Mouse (Mus musculus): Measurements from ENCODE around the gene Gm4131. TPM values are rescaled to one million over a fixed set of nuclear protein-coding genes. Genes with fewer than 3 reads are reported as not detected.
A peak's percentile ranks its signal among the peaks of the same experiment; 100 is the strongest.

The Gm4131 gene
- polyA plus RNA-seq, 1 experiment from 2014 or later = not detected

DNA sequence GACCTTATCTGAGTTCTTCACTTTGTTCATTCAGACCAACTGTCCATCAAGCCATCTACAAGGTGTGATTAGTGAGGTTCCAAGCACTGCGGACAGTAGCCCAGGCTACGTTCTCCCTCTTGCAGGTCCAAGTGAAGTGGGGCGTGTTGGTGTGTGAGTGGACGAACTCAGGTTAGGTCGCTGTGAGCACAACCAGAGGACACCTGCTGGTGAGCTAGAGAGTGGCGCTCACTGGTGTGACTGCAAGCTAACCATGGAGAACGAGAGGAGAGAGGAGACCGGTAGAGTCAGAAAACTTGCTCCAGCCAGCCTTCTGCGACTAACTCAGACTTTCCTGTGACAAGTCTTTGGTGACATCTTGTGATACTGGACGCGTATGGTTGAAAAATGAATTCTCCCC, 107.2 kb downstream of the Gm4131 start:
- Histone ChIP-seq H3K4me3 (ENCODE audit: low read depth, low read length) (no peak overlapping the region), H3K27ac (ENCODE audit: low read depth) (no peak overlapping the region), H3K27me3 (ENCODE audit: insufficient read depth, low read length) (no peaks in the 10 kb centered on the region), H3K36me3 (replicated peaks; ENCODE audit: insufficient read depth, low read length) (no peaks in the 10 kb centered on the region), H3K4me1 (ENCODE audit: insufficient read depth) (no peaks in the 10 kb centered on the region), H3K9me3 (ENCODE audit: low read length) (no peaks in the 10 kb centered on the region), H3K4me2 (ENCODE audit: low read depth, low read length) (no peak overlapping the region), H3K9ac (replicated peaks) (no peak overlapping the region)
- TF ChIP-seq CTCF (IDR thresholded peaks at IDR 0.05; ENCODE audit: low read depth) (peak; percentile 42), EP300 (IDR thresholded peaks at IDR 0.05; ENCODE audit: low read depth) (no peak)
- 54% methylated on average over 11 of the region's 11 CpGs for WGBS (ENCODE audit: insufficient replicate concordance)
- DNase-seq (no peak), ATAC-seq (no peak)

DNA sequence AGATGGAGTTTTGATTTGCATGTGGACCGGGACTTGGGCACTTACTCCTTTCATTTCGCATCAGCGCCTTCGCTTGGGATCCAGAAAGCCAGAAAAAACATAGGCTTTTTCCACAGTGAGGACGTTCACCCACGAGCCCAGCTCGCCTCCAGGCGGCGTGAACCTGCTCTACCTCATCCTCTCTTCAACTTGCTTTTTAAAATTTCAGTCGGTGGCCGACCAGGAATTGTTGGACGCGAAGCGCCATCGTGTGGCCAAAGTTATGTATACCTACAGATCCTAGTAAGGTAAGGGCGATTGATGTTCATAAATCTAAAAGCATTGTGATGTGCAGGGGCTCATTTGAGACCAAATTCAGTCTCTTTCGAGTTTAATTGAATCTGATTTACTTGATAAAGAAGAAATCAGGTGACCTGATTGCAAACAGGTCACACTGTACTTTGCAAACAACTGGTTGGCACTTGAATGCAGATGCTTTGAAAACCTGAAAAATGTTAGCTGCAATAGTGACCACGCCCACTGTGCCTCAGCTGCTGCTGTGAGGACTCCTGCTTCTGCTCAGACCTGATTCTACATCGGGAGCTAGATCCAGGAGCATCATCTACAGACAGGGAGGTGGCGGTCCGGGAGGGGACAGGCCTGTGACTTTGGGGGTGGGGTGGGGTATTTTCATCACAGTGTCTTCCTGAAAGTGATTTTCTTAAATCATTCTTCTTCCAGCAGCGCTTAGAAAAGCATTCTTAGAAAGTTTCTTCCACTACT, 109.1 kb downstream of the Gm4131 start:
- TF ChIP-seq EP300 (IDR thresholded peaks at IDR 0.05; ENCODE audit: low read depth) = no peak
- TF ChIP-seq CTCF (IDR thresholded peaks at IDR 0.05; ENCODE audit: low read depth) = peak; percentile 83
- H3K27me3 ChIP-seq (ENCODE audit: insufficient read depth, low read length) = no peaks in the 10 kb centered on the region
- no peak overlapping the region for H3K27ac ChIP-seq (ENCODE audit: low read depth)
- ATAC-seq (peak; percentile 51; the same call in 1 of the 2 replicates), DNase-seq (peak; percentile 84)
- no peaks in the 10 kb centered on the region for H3K9me3 ChIP-seq (ENCODE audit: low read length)
- H3K4me1 ChIP-seq (ENCODE audit: insufficient read depth) = no peaks in the 10 kb centered on the region
- peak overlapping the region; percentile 10; the same call in 1 of the 2 replicates for H3K4me2 ChIP-seq (ENCODE audit: low read depth, low read length)
- no peaks in the 10 kb centered on the region for H3K36me3 ChIP-seq (replicated peaks; ENCODE audit: insufficient read depth, low read length)
- H3K9ac ChIP-seq (replicated peaks) = no peak overlapping the region
- no peak overlapping the region for H3K4me3 ChIP-seq (ENCODE audit: low read depth, low read length)
- WGBS (ENCODE audit: insufficient replicate concordance) = 17% methylated on average over 22 of the region's 22 CpGs

DNA sequence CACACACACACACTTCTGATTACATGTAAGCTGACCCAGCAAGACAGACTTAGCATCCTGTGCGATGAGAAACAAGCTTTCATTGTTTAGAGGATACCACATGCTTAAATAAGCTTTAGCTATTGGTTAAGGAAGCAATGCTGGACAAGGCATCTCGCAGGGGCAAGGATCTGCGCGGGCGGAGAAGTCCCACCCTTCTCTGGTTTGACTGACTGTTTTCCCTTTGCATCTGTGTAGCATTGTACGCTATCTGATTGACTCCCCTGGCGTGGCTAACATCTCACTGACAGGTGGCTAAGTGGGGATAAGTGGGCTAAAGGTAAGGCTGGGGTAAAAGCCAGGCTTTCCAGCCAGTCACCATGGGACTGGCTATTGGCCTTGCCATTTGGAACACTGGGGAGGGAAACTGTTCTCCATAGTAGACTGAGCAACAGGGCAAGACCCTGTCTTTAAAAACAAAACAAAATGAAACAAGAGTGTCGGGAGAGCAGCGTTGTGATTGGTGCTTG, 110.4 kb downstream of the Gm4131 start, which contains the start of gene Gucy1b2:
Gene Gucy1b2, minus strand, starts transcription at position 51 of the 509 bp plus-strand sequence.
- no peaks in the 10 kb centered on the region for H3K4me1 ChIP-seq (ENCODE audit: insufficient read depth)
- H3K9ac ChIP-seq (replicated peaks) = no peak within 1 kb of the TSS
- TF ChIP-seq EP300 (IDR thresholded peaks at IDR 0.05; ENCODE audit: low read depth) = no peak
- DNase-seq (no peak), ATAC-seq (no peak)
- no peaks in the 10 kb centered on the region for H3K27me3 ChIP-seq (ENCODE audit: insufficient read depth, low read length)
- H3K27ac ChIP-seq (ENCODE audit: low read depth) = no peak within 1 kb of the TSS
- no peaks in the 10 kb centered on the region for H3K36me3 ChIP-seq (replicated peaks; ENCODE audit: insufficient read depth, low read length)
- WGBS (ENCODE audit: insufficient replicate concordance) = 68% methylated on average over 9 of the region's 9 CpGs
- H3K4me3 ChIP-seq (ENCODE audit: low read depth, low read length) = no peak within 1 kb of the TSS
- H3K4me2 ChIP-seq (ENCODE audit: low read depth, low read length) = no peak within 1 kb of the TSS
- no peaks in the 10 kb centered on the region for H3K9me3 ChIP-seq (ENCODE audit: low read length)

DNA sequence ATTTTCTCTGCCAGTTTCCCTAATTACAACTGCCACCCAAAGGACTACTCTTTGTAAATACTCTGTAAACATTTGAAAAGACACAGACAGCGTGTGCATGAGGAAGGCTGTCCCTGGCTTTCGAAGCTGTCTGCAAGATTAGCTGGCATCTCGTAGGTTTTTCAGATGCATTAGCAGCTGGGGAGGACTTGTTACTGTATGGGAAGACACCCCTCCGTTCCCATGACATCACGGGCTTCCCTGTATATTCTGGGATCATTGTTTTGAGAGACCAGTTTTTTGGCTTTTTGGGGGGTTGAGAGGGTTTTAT, 111.2 kb downstream of the Gm4131 start:
- Histone ChIP-seq H3K4me1 (ENCODE audit: insufficient read depth) (no peaks in the 10 kb centered on the region), H3K27ac (ENCODE audit: low read depth) (no peak overlapping the region), H3K9ac (replicated peaks) (no peak overlapping the region), H3K27me3 (ENCODE audit: insufficient read depth, low read length) (no peaks in the 10 kb centered on the region), H3K36me3 (replicated peaks; ENCODE audit: insufficient read depth, low read length) (no peaks in the 10 kb centered on the region), H3K9me3 (ENCODE audit: low read length) (no peaks in the 10 kb centered on the region), H3K4me3 (ENCODE audit: low read depth, low read length) (no peak overlapping the region), H3K4me2 (ENCODE audit: low read depth, low read length) (no peak overlapping the region)
- DNase-seq = no peak
- WGBS (ENCODE audit: insufficient replicate concordance) = 72% methylated on average over 5 of the region's 5 CpGs
- ATAC-seq = no peak
- TF ChIP-seq EP300 (IDR thresholded peaks at IDR 0.05; ENCODE audit: low read depth) (no peak), CTCF (IDR thresholded peaks at IDR 0.05; ENCODE audit: low read depth) (no peak)

DNA sequence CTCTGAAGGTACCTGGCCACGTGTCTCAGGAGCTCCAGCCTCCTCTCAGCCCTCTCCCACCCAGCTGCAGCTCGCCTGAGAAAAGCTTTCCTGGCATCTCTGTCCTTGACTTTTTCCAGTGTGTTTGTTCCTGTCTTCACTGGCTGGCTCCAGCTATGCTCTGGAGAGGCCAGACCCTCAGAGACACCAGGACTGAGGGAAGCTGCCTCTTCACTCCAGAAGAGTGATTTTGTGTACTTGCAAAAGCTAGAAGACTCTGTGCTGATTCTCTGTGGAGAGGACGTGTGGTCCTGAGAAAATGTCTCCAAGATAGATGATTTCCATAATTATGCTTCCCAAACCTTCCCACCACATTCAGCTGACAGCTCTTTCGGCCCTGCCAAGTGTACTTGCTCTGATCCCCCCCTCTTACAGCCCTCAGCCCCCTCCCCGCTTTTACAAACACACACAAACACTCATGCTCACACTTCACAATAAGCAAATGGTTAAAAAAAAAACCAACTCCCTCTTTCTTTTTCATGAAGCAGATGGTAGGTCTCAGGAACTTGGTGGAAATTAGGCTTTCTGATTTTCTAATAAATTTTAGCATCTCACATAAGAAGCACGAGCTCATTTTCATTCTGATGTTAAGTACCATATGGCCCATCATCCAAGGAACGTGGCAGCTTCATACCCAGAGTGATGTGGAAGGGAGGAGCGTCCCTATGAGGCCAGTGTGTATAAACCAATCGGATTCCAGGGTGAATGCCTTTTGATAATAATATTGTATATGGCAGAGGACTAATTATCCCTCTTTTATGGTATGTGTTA, 111.8 kb downstream of the Gm4131 start:
- whole genome bisulfite sequencing (ENCODE audit: insufficient replicate concordance) = 48% methylated on average over 9 of the region's 9 CpGs
- Histone ChIP-seq H3K4me3 (ENCODE audit: low read depth, low read length) (no peak overlapping the region), H3K36me3 (replicated peaks; ENCODE audit: insufficient read depth, low read length) (no peaks in the 10 kb centered on the region), H3K9ac (replicated peaks) (no peak overlapping the region), H3K27ac (ENCODE audit: low read depth) (no peak overlapping the region), H3K9me3 (ENCODE audit: low read length) (no peaks in the 10 kb centered on the region), H3K27me3 (ENCODE audit: insufficient read depth, low read length) (no peaks in the 10 kb centered on the region), H3K4me1 (ENCODE audit: insufficient read depth) (no peaks in the 10 kb centered on the region), H3K4me2 (ENCODE audit: low read depth, low read length) (no peak overlapping the region)
- no peak for ATAC-seq
- no peak for DNase-seq
- TF ChIP-seq CTCF (IDR thresholded peaks at IDR 0.05; ENCODE audit: low read depth) = no peak

DNA sequence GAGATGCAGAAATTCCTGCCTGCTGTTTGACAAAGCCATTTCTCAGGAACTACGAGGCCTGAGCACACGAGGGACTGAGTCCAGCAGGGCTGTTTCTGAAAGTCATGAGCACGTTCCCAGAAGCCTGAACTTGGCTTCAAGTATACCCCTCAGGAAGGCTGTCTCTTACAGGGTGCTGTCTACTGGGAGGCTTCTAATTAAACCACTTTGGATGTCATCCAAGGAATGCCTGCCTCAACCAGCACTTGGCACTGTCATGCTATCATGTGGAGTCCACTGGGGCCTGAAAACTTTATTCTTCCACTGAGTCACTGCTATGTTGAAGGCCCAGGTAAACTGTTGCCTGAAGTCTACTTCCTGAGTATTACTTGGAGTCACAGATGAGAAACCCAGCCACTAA, 112.6 kb downstream of the Gm4131 start:
- Histone ChIP-seq H3K27me3 (ENCODE audit: insufficient read depth, low read length) (no peaks in the 10 kb centered on the region), H3K27ac (ENCODE audit: low read depth) (no peak overlapping the region), H3K9me3 (ENCODE audit: low read length) (no peaks in the 10 kb centered on the region), H3K4me3 (ENCODE audit: low read depth, low read length) (no peak overlapping the region), H3K36me3 (replicated peaks; ENCODE audit: insufficient read depth, low read length) (no peaks in the 10 kb centered on the region), H3K9ac (replicated peaks) (no peak overlapping the region), H3K4me1 (ENCODE audit: insufficient read depth) (no peaks in the 10 kb centered on the region), H3K4me2 (ENCODE audit: low read depth, low read length) (no peak overlapping the region)
- DNase-seq (no peak), ATAC-seq (no peak)
- 72% methylated on average over 3 of the region's 3 CpGs for WGBS (ENCODE audit: insufficient replicate concordance)
- no peak for TF ChIP-seq EP300 (IDR thresholded peaks at IDR 0.05; ENCODE audit: low read depth)
- TF ChIP-seq CTCF (IDR thresholded peaks at IDR 0.05; ENCODE audit: low read depth) = no peak

Measured in liver, postnatal 0 days (tissue).